Mouse (Mus musculus): ENCODE measurements at regions not wholly inside any gene's neighbourhood (a gene's known extent, or its start where the extent isn't known, plus 50 kb on each side); places are given as distances from the start of the nearest gene placed in this dataset.

DNA sequence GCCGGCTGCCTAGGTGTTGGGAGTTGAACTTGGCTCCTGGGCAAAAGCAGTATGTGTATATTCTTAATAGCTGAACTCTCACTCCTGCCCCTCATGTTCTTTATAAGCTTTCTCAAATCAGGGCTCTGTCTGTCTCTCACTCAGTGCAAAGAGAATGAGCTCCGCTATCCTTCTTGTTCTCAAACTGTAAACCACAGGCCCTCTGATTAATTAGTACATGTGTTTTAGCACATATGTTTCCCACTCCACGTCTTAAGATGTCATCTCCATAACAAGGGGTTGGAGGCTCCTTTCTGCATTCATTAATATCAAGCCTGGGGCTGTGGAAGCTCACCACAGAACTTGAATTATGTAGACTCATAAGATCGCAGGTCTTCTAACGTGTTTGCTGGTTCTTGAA, 104.7 kb downstream of the Nsun3 start:
- DNase-seq = no peak

DNA sequence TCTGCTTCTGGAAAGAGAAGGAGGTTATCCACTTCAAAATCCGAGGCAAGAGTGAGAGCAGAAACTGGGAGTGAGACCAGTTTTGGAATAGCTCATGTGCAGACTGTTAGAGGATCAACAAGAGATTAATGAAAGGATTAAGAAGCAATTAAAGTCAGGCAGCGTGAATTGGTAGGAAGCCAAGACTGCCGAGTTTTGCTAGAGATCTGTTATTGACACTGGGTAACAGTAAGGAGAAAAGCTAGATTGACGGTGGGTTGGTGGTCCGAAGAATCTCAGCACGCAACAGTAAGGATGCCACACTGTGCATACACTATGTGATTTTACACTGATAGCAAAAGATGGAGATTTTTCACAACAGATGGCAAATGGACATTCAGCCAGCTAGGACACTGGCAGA, 109.8 kb downstream of the Nsun3 start:
- DNase-seq = peak; percentile 83 to 84

DNA sequence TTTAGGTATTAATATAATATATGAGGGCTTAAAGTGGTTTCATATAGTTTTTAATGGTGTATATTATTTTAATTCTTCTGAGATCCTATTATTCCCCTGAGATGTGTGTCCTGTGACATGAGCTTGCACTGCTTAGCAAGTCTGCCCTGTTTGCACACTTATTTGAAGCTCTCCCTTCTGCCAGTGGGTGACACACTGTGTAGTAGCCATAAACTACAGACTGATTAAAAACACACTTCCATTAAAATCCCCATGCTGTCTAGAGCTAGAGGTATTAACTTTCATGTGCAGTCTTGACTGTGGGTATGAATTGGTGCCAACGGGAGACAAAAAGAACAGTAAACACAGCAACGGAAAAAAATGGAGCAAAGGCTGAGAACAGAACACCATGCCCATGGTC, 129.2 kb downstream of the Nsun3 start:
- no peak for DNase-seq

DNA sequence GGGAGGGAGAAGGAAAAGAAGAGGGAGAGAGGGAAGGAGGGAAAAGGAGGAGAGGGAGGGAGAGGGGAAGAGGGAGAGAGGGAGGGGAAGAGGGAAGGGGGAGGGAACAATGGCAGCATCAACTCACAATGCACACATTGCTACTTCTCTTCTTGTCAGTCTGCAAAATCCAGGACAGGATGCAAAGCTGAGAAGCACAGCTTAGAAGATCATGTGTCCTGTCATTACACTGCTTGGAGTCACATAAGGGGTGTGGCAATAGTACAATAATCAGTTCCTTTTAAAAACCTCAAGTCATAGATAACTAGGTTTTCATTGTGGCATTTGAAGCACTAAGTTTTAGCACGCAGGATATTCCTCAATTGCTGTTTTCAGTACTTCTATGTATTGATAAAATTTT, 132.2 kb downstream of the Nsun3 start:
- DNase-seq = no peak

DNA sequence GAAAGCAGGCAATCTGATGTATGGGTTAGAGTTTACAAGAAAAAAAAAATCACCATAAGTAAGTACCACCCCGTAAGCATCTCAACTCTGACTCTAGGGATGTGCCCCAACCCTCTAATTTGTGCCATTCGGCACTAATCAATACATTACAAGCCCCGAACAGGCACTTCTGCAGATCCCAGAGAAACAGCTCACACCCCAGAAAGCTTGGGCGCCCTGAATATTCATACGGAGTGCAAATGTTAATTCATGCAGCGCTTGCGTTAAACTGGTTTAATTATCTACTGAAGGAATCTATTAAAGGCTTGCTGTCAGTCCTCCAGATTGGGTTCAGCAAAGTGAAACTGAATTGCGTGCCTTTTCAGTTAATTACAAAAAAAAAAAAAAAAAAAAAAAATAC, 132.8 kb downstream of the Nsun3 start:
- no peak for DNase-seq

DNA sequence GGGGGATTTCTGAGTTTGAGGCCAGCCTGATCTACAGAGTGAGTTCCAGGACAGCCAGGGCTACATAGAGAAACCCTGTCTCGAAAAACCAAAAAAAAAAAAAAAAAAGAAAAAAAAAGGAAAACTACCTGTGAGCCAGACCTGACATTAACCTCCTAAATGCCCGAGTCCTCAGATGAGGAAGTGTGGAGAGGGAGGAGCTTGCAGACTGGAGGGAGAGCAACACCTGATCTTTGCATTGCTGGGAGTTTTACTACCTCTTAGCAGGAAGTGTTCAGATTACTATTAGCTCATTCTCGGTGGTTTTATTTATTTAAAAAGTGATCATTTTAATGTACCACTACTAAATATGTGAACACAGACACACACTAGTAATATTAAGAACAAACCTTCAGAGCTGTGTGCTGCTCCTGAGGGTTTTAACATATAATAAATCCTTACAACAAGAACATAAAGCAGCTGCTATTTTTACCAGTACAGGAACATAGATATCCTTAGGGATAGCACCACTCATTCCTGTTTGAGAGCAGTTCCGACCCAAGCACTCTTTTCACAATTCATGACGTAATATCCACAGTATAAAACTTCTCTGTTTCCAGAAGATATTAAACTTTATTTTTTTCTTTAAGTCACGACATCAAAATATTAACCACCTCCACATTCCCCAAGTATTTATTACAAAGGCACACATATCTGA, 133.7 kb downstream of the Nsun3 start:
- no peak for DNase-seq

DNA sequence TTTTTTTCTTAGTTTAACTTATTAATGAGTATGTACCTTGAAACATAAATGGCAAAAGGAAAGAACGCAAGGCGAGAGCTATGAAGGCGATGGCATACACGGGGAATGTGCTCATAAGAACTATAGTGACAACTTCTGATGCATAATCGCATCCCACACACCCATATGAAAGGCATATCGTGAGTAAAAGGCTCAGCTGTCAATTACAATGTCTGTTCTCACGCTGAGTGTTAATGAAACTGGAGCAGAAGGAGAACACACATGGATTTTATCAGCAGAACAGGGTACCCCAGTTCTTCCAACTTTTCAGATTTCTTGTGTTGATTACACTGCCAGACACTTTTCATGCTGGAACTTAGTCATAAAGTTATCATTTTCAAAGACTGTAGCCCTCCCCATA, 135.8 kb downstream of the Nsun3 start:
- DNase-seq = no peak

DNA sequence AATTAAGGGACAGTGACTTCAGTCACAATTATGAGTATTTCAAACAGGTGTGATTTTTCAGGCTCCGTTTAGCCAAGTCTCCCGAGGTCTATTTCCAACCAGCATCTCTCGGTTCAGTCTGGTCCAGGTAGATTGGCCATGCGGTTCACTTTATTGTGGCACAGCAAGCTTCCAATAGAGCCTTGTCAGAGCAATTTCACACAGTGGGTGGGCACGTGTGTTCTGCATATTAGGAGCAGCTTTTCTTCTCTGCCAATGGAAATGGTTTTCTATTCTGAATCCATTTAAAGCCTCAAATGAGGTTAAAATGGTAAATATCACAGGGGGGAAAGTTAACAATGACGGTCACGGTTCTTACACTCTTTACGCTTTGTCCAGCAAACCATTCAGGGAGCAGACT, 138.3 kb downstream of the Nsun3 start:
- peak in 1 of 2 experiments; percentile 6 for DNase-seq

DNA sequence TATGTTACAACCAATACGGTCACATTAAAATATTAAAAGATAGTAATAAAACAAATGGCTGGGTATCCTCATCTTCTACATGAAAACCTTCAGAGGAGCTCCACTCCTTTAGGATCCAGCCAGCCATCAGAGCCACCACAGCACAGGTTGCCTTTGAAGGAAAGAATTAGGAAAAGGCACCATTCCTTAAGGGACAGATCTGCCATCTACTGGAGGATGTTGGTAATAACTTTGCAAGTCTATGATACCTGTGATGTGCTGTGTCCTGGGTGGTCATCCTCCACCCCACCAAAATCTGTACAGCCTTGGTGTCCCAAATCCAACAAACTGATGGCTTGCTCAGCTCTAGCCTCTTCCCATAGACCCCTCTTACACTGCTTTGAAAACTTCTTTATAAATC, 140.5 kb downstream of the Nsun3 start:
- DNase-seq = peak; percentile 49 to 76

DNA sequence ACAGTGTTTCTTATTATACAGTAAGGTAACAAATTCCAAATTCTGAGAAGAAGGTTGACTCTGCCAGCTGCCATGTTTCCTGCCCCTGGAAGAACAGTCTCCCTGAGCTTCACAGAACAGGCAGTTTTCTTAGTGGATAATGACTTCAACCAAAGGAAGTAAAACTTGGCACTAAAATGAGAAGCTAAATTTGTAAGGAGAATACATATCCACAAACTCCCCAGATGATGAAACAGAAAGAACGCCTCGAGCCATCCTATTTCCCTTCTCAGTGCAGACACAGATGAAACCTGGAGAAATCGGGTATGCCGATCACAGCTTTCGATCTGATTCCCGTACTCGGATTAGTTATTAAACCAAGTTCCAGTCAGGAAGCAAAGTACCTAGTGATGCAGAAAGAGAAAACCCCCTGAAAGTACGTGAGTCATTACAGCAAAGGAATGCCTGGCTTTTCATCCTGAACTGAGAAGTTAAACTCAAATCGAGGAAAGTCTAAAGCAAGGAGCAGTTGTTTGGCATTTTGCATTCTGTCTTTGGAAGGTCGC, 143.7 kb downstream of the Nsun3 start:
- no peak for DNase-seq

DNA sequence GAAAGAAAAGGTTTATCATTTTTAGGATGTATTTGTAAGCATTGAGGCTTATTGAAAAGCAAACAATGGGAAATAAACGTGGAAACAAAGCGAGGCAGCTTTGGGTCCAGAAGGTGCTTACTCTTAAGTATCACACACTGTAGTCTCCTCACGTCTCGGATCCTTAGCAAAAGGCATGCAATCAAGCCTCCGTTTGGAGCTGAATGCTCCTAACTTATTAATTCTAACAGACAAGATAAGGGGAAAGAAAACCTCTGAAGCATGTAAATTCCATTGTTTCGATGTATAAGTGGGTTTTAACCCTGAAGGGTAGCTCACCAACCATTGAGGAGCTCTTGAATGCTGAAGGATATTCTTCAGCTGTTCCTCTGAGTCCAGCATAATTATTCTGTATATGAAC, 162.7 kb downstream of the Nsun3 start:
- DNase-seq = no peak

DNA sequence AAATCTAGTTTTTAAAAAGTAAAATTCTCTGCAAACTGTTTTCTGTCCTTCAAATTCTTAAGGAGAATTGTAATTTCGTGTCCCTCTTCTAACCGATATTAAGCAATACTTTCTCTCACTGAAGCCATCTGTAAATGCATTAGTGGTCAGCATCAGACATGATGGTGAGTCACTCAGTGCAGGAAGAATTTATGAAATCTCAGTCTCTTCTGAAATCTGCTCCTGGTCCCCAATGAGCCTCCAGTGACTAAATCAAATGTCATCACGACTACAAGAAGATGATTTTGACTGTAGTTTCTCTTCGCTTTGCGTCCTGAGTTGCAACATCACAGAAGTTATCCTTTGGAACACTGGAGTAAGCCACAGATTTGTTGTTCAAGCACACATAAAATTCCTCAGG, 175.7 kb downstream of the Nsun3 start:
- no peak for DNase-seq

DNA sequence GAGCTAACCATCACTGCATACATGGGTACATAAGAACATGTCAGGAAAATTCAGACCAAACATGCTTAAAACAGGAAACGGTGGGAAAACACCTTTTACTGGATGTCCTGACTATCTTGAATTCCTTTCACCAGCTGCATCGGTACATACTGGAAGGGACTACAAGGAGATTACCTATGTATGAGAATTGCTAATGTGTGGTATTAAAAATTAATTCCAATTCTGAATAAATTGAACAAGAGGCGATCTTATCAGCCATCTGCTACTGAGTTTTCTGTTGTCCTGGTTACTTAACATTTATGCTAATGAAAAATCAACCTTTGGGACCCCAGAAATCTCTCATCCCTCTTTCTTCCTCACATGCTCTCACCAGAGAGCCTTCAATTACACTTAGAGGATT, 178.0 kb downstream of the Nsun3 start:
- no peak for DNase-seq

DNA sequence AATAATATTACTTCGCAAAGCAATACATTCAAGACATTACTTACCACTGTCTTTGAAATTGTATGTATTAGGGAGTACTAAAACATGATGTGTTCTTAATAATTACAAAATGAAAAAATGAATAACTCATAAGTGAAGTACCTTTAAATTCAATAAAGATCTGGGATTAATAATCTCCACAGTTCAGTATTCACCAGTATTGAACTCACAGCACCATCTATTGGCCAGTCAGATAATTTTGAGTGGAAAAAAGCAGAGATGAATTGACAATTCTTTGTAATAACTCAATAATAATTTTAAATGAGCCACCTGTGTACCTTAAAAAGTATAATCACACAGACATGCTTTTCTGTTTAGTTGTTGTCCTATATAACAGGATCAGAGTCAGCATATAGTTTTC, 180.7 kb downstream of the Nsun3 start:
- peak; percentile 4 to 17 for DNase-seq

DNA sequence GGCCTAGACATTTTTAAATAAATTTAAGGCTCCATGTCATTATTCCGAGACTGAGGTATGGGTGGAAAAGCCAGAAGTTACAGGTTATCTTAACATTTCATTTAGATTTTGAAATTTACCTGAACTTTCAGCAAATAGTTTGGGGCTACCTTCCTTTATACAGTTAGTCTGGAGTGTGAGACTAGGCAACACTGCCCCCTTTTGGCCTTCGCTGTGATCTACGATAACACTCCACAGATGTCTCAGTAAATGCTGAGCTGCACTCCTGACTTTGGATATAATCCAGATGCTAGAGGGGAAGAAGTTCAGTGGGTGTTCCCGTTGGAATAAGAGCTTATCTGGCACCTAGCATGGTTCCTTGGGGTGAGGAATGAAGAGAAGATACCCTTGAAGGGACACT, 224.6 kb downstream of the Nsun3 start:
- DNase-seq = peak; percentile 71 to 74

DNA sequence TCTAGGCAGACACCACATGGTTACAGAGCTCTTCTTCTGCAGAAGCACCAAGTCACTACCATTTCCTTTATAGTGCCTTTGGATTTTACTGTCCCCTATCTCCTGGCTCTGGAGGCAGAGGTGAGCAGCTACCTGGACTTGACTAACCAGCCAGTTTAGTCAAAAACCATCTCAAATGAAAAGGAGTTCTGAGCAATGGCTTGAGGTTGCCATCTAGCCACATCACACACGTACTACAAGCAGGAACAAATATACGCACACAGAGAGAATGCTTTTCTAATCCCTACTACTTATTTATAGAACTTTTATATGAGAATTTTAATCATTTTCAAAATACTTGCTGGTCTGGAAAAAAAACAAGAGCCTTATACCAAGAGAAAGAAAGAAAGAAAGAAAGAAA, 243.5 kb downstream of the Nsun3 start:
- no peak for DNase-seq

DNA sequence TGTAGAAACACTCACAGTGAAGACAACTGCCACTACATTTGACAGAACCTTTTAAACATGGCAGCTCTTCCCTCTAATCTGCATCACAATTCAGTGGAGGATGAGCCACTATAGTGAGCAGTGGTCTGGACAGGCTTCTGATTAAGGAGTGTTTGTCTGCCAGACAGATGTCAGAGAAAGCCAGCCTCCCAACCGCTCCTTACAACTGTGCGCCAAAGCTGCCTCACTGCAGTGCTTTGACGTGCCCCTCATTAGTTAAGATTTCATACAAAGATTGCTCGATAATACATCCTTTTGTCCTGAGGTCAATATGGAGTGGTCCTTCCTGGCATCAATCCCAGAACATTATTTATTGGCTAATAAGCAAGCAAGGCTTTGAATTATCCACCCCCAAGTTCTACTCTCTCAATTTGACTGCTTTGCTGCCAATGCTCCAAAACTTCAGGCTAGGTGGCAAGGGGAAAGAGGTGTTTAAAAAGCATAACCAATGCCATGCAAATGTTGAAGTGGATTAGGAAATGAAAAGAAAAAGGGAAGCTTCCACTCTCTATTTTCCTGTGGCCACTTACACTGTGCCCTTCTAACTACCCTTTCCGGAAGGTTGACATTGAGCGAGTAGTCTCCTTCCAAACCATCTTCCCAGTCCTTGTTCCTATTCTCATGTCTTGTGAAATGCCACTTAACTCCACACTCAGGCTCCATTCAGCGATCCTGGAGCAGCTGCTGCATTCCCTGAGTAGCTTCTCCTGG, 248.7 kb downstream of the Nsun3 start:
- peak in 1 of 2 experiments; percentile 5 for DNase-seq

DNA sequence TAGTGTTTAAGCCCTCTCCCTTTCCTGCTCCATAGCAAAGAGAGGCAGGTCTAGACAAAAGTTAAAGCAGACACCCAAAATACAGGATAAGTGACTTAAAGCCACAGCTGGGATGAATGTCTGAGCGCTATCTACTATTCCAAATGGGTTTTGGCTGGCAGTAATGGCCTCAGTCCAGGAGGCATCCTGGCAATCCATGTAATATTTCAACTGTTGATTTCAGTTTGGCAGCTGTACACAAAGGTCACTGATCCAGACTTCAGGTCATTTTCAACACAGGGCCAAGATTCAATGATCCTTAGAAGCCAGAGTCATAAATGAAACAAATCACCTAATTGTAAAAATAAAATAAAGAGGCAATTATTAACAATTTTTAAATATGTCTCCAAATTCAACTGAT, 277.3 kb downstream of the Nsun3 start:
- peak; percentile 59 for DNase-seq

DNA sequence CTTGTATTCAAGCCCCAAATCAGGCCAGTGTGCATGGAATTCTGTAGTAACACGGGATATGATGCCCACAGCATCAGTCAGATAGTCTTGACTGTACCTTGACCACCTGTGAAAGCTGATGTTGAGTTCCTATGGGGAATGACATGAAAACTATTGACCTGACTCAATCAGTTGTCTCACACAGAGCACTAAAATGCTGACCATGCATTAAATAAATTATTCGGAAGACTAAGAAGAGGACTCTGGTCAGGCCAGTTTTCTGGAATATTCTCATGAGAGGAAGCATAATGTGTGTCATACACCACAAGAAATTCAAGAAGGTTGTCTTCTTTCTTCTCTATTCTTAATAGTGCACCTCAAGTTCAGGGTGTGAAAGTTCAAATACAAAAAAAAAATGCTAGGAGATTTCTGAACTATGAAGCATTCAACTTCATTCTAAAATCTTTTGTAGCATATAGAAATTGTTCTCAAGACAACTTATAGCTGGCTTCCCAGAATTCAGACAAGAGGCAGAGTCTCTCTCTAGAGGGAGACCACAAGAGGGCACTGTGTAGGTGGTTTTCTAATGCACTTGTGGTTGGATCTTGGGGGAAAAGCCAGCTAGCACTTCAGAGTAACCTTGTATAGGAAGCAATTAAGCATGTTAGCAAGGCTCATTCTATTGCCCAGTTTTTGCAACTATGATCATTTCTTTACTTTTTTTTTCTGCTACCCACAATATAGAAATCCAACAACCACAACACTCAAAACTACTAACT, 279.7 kb downstream of the Nsun3 start:
- peak; percentile 70 to 77 for DNase-seq

DNA sequence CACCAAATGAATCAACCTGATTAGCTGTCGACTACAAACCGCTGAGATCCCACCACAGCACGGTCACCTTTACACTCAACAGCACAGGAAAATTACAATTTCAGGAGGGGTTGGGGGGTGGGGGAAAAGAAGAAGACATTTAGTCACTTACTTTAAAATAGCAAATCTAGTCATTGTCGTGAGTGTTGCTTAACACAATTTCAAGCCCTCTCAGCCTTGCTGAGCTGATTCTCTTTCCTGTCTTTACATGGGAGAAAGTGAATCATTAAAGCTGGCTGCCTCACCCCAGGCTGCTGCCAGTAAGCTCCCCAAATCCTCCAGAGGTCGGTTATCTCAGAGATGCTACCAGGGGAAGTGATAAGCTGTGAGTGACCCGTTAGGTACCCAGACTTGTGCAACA, 285.7 kb downstream of the Nsun3 start:
- no peak for DNase-seq

DNA sequence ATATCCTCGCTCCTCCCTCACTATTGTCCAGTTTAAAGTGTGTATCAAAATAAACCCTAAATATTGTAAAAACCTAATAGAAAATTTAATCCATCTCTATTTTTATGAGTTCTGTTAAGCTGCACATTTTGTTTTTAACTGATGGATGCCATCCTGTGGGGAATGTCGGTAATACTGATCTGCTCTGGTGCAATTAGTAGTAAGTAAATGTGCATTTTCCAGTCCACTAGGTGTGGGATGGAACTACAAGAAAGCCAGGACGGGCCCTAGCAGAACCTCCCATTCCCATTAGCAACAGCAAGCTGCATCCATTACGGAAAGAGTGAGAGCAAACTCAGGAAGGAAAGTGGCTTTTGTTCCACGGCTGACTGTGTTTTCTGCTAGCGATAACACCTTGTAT, 286.3 kb downstream of the Nsun3 start:
- DNase-seq = peak; percentile 11 to 25

DNA sequence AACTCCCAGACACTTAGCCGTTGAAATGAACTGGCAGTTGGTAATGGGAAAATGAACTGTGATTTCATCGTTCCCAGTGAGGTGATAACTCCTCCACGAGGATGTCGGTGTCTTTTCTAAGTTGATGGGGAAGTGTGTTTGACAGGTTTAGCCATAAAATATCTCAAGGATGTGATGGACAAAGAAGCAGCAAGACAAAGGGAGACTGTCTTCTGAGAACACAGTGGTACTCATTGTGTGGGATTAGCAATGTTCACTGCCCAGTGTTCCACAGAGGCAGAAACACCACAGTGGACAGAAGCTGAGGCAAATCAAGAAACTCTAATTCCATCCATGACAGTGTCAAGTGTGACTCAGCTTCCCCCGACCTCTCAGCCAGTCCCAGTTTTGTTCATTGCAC, 287.9 kb downstream of the Nsun3 start:
- no peak for DNase-seq

DNA sequence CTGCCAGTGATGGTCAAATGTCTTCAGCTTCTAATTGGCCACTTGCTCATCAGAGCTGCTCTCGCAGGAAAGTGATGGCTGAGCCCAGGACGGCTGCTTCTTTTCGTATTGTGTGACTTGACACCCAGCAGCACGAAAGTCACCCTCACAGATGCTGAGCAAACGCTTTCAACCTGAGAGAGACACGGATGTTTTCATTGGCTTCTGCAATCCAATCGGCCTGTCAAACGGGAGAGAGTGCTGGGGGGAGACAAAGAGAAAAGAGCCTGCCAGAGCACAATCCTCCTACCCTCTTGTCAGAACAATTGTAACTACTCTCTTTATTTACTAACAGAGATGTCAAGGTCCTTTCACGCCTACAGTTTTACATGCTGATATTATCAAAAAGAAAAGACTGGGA, 289.9 kb downstream of the Nsun3 start:
- no peak for DNase-seq

DNA sequence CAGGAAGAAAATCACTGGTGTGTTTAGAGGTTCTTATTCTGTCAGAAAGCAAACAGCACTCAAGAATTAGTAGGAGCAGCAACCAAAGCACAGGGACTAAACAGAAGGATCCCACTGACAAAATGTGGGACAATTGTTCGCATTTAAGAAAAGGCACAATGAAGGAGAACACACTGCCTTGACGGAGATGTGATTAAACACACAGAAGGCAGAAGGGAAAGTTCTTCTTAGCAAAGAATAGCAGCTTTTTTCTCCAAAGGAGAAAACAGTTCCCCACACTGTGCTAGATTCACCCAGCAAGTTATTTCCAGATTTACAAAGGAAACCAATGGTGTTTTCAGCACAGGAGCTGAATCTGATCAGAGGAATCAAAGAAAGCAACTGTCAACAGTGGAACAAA, 316.5 kb downstream of the Nsun3 start:
- no peak for DNase-seq

Data from cerebellum, postnatal 10 days (tissue).